Mouse (Mus musculus) liver, embryonic 15.5 days (tissue): ENCODE measurements around the gene Serpina1f. TPM values are rescaled to one million over a fixed set of nuclear protein-coding genes. Genes with fewer than 3 reads are reported as not detected.
"Not testable (repeated sequence)": the region's sequence is repeated elsewhere in the genome, so short reads cannot be mapped to it uniquely, and the experiment has no call there.

Experiments used
- ATAC-seq: fragments of 200-750 bp; cut with Nextera tagmentation; 2 replicates; pipeline ENCODE4 v1.8.0; 2017; ENCODE audit warnings: moderate number of reproducible peaks, mild to moderate bottlenecking, moderate library complexity; ENCODE audit not compliant: insufficient read depth
- H3K27ac ChIP-seq: fragments of 300-500 bp; sonication (generic); replicated peaks from 2 replicates; pipeline ENCODE4 v1.5.1; 2015; ENCODE audit warnings: mild to moderate bottlenecking, inconsistent platforms
- H3K27me3 ChIP-seq: fragments of 300-500 bp; sonication (generic); 2 replicates; pipeline ENCODE4 v1.6.1; 2015; ENCODE audit warnings: mild to moderate bottlenecking, inconsistent platforms
- H3K36me3 ChIP-seq: fragments of 300-500 bp; sonication (generic); replicated peaks from 2 replicates; pipeline ENCODE4 v1.6.1; 2015; ENCODE audit warnings: moderate library complexity, mild to moderate bottlenecking, inconsistent platforms
- H3K4me1 ChIP-seq: fragments of 300-500 bp; sonication (generic); replicated peaks from 2 replicates; pipeline ENCODE4 v1.6.1; 2015; ENCODE audit warnings: inconsistent platforms
- H3K4me2 ChIP-seq: fragments of 300-500 bp; sonication (generic); 2 replicates; pipeline ENCODE4 v1.6.1; 2015; ENCODE audit warnings: moderate library complexity, mild to moderate bottlenecking, inconsistent platforms
- H3K4me3 ChIP-seq: fragments of 300-500 bp; sonication (generic); replicated peaks from 2 replicates; pipeline ENCODE4 v1.5.1; 2015; ENCODE audit warnings: mild to moderate bottlenecking, inconsistent platforms
- H3K9ac ChIP-seq: fragments of 300-500 bp; sonication (generic); 2 replicates; pipeline ENCODE4 v1.6.1; 2015; ENCODE audit warnings: moderate library complexity, mild to moderate bottlenecking, inconsistent platforms
- H3K9me3 ChIP-seq: fragments of 300-500 bp; sonication (generic); replicated peaks from 2 replicates; pipeline ENCODE4 v1.6.1; 2016; ENCODE audit warnings: inconsistent platforms
- WGBS: fragments of 180-500 bp; shearing (Covaris S2); methylation state at CpG from one replicate; pipeline ENCODE4 v1.1.7; 2015; ENCODE audit warnings: mixed read lengths; ENCODE audit not compliant: insufficient replicate concordance; 5-methylcytosine and 5-hydroxymethylcytosine counted together
- polyA plus RNA-seq: library from polyadenylated mRNA; unstranded; fragments of >200 nt; fragmentation: Nextera tagmentation; extraction: Ambion mirVana; gene quantifications from 2 replicates; pipeline ENCODE4 v1.2.1, GENCODE M21; 2015

Gene Serpina1f
- polyA plus RNA-seq, 1 experiment from 2014 or later = 0.05 TPM

DNA sequence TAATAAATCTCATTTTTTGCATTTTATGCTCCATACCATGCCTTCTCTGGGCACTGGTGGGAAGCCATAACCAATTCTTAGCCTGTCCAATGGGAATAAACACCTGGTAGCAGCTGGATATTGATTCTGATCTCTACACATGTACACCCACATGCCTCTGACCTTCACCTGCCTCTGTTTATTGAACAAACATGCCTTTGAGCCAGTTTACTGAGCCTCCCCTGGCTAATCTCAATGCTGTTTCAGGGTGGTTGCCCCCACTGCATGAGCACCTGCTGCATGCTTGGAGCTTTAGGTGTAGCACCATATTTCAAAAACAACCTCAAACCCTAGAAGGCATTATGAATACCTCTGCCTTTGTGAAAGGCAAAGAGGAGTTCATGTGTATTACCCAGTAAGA, 33.3 kb downstream of the Serpina1f start:
- H3K4me1 ChIP-seq, H3K9ac ChIP-seq, H3K4me2 ChIP-seq, H3K4me3 ChIP-seq, H3K9me3 ChIP-seq, H3K27me3 ChIP-seq, H3K27ac ChIP-seq, H3K36me3 ChIP-seq: not testable (repeated sequence)
- ATAC-seq = peak; percentile 49; the same call in 1 of the 2 replicates

GRCm38 (mm10) chr12:103660076-103660475, 35.3 kb downstream of the Serpina1f start:
- Histone ChIP-seq H3K9me3 (no peaks in the 10 kb centered on the region), H3K9ac (no peak overlapping the region), H3K36me3 (no peaks in the 10 kb centered on the region), H3K4me2 (no peak overlapping the region), H3K27ac (no peak overlapping the region), H3K27me3 (no peaks in the 10 kb centered on the region), H3K4me1 (peaks cover 5% of the 10 kb centered on the region), H3K4me3 (no peak overlapping the region)
- whole genome bisulfite sequencing = 61% methylated on average over 5 of the region's 5 CpGs
- ATAC-seq = no peak

DNA sequence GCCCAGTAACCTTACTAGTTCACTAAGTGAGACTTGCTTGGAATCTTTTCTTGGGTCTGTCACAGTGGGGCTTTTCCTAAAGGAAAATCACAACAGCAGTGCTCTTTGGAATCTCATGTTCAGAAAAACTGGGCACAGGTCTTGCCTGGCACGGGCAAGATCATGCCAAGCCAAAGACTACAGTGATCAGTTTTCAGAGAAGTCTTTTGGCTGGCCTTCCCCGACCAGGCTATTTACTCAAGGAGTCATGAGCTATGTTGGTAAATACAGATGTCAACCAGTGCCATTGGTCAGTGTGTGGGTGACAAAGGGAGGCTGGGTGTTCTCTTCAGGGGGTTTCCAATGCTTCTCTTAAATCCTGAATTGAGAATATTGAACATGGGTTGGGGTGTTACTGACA, 36.2 kb downstream of the Serpina1f start:
- Histone ChIP-seq H3K9ac (no peak overlapping the region), H3K9me3 (no peaks in the 10 kb centered on the region), H3K27me3 (no peaks in the 10 kb centered on the region), H3K27ac (no peak overlapping the region), H3K4me3 (no peak overlapping the region), H3K4me2 (no peak overlapping the region), H3K36me3 (no peaks in the 10 kb centered on the region), H3K4me1 (peaks cover 5% of the 10 kb centered on the region)
- no peak for ATAC-seq
- WGBS = 47% methylated on average over 2 of the region's 2 CpGs

DNA sequence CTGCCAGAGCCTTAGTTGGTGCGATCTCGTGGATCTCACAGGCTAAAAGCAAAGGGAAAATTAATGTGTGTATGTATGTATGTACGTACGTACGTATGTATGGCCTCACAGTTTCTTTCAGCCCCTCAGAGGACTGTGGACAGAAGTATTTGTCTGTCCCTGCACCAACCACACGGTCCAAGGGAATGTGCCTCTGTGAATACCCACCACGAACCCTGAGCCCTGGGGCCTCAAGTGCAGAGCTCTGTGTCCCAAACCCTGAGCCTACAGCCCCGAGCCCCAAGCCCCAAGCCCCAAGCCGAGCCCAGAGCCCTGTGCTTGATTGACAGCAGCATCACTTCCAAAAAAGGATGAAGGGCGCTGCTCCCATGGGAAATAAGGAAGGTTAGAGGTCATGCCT, 37.3 kb downstream of the Serpina1f start:
- Histone ChIP-seq H3K27me3 (no peaks in the 10 kb centered on the region), H3K4me3 (no peak overlapping the region), H3K4me1 (peaks cover 5% of the 10 kb centered on the region), H3K4me2 (no peak overlapping the region), H3K9me3 (no peaks in the 10 kb centered on the region), H3K27ac (peak overlapping the region; percentile 38; the same call in 1 of the 2 replicates), H3K9ac (no peak overlapping the region), H3K36me3 (0 out of 2 replicates have a peak, but pooled peaks cover 3% of the 10 kb centered on the region)
- 50% methylated on average over 10 of the region's 10 CpGs for WGBS
- no peak for ATAC-seq

DNA sequence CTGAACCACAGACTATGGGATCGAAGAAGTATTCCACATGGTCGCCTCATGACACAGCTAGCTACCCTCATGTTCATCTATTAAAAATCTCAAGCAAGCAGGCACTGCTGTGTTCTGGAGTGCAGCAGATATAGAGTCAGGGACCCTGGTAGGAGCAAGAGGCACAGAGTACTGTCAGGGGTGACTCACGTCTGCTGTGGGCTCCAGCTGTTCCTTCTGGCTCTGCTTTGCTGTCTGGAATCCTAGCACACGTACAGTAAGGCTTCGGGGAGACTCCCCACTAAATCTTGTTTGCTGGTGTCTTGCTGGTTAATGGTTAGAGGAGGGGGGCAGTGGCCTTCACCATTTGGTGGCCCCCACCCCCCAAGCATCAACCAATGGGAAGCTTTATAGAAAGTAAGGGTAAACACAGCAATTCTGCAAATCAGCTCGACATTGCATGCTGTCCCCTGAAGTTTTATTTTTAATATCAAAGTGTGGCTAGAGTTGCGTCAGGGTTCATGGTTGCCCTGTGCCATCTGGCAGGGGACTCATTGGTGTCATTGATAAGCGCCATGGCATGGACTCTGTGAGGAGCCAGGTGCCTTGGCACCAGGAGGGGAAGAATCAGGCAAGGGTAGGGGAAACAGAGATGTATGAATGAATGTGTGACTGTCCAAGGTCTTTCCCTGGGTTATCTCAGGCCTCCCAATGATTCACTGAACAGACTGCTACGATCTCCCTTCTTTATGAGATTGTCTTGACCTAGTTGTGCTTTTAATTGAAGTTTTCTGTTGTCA, 38.3 kb downstream of the Serpina1f start, which contains the start of gene Serpina6:
Gene Serpina6 (minus strand): TSS at position 365 of the 779 bp plus-strand sequence.
- 52% methylated on average over 9 of the region's 9 CpGs for WGBS
- peak within 1 kb of the TSS; percentile 48 for H3K4me2 ChIP-seq
- peaks cover 5% of the 10 kb centered on the region for H3K4me1 ChIP-seq
- H3K9ac ChIP-seq = peak within 1 kb of the TSS; percentile 1; the same call in 1 of the 2 replicates
- peak; percentile 46; the same call in 1 of the 2 replicates for ATAC-seq
- H3K36me3 ChIP-seq = 0 out of 2 replicates have a peak, but pooled peaks cover 3% of the 10 kb centered on the region
- no peaks in the 10 kb centered on the region for H3K27me3 ChIP-seq
- H3K9me3 ChIP-seq = no peaks in the 10 kb centered on the region
- peak within 1 kb of the TSS; percentile 67 for H3K27ac ChIP-seq
- H3K4me3 ChIP-seq = peak within 1 kb of the TSS; percentile 38

GRCm38 (mm10) chr12:103655123-103656044, 39.9 kb downstream of the Serpina1f start:
- Histone ChIP-seq H3K9me3 (no peaks in the 10 kb centered on the region), H3K36me3 (peaks cover 7% of the 10 kb centered on the region; the same call in 1 of the 2 replicates), H3K4me2 (peak overlapping the region; percentile 48), H3K4me3 (peak overlapping the region; percentile 38), H3K4me1 (peaks cover 5% of the 10 kb centered on the region), H3K9ac (no peak overlapping the region), H3K27ac (peak overlapping the region; percentile 67), H3K27me3 (no peaks in the 10 kb centered on the region)
- ATAC-seq = peak; percentile 60
- 55% methylated on average over 7 of the region's 7 CpGs for WGBS

DNA sequence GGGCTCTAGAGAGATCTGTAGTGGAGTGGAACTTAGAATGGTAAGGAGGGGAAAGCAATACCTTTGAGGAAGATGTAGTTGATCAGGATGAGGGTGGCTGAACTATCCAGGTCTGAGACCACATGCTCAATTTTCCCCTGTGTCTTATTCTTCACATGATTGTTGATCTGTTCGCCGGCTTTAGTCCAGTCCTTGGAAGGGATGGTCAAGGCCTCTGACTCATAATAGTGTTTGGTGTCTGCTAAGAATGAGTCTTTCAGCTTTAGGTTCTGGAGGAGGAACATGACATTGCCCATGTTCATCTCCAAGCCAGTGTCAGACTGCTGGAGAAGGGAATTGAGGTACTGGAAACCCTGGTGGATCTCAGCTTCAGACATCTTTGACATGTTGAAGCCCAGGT, 41.5 kb downstream of the Serpina1f start:
- ATAC-seq = no peak
- Histone ChIP-seq H3K27me3 (no peaks in the 10 kb centered on the region), H3K27ac (no peak overlapping the region), H3K4me3 (no peak overlapping the region), H3K9me3 (no peaks in the 10 kb centered on the region), H3K9ac (no peak overlapping the region), H3K4me1 (peaks cover 5% of the 10 kb centered on the region), H3K4me2 (peak overlapping the region; percentile 48), H3K36me3 (peaks cover 10% of the 10 kb centered on the region; the same call in 1 of the 2 replicates)
- WGBS = 69% methylated on average over 2 of the region's 2 CpGs

GRCm38 (mm10) chr12:103646314-103646713, 49.0 kb downstream of the Serpina1f start:
- H3K4me1 ChIP-seq = no peaks in the 10 kb centered on the region
- no peak for ATAC-seq
- WGBS = 44% methylated on average over 2 of the region's 2 CpGs
- no peak overlapping the region for H3K4me3 ChIP-seq
- H3K36me3 ChIP-seq = peaks cover 10% of the 10 kb centered on the region; the same call in 1 of the 2 replicates
- H3K27me3 ChIP-seq = no peaks in the 10 kb centered on the region
- no peaks in the 10 kb centered on the region for H3K9me3 ChIP-seq
- no peak overlapping the region for H3K4me2 ChIP-seq
- no peak overlapping the region for H3K27ac ChIP-seq
- no peak overlapping the region for H3K9ac ChIP-seq

DNA sequence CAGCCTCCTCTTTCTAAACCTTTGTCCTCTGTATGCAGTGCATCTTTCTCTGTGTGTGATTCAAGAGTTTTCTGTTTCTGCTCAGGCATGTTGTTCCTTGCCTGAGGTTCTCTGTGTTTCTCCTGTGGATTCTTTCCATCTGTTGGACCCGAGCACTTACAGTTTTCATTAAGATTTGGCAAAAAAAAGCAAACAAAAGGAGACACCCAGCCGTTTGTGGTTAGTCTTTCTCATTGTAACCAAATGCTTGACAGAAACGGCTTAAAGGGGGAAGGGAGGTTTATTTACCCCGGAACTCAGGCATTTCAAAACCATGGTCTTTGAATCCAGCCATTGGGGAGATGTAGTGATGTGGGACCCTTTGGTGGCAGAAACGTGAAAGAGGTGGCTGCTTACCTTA, 50.7 kb downstream of the Serpina1f start:
- Histone ChIP-seq H3K4me3 (no peak overlapping the region), H3K9ac (no peak overlapping the region), H3K27me3 (no peaks in the 10 kb centered on the region), H3K27ac (no peak overlapping the region), H3K4me1 (no peaks in the 10 kb centered on the region), H3K9me3 (no peaks in the 10 kb centered on the region), H3K36me3 (0 out of 2 replicates have a peak, but pooled peaks cover 6% of the 10 kb centered on the region), H3K4me2 (no peak overlapping the region)
- ATAC-seq = no peak
- 16% methylated on average over 5 of the region's 5 CpGs for WGBS

- Histone ChIP-seq H3K9ac (no peak overlapping the region), H3K36me3 (0 out of 2 replicates have a peak, but pooled peaks cover 3% of the 10 kb centered on the region), H3K4me3 (no peak overlapping the region), H3K9me3 (no peaks in the 10 kb centered on the region), H3K27me3 (no peaks in the 10 kb centered on the region), H3K27ac (no peak overlapping the region), H3K4me1 (no peaks in the 10 kb centered on the region), H3K4me2 (no peak overlapping the region)
- 58% methylated on average over 3 of the region's 3 CpGs for WGBS
- ATAC-seq = no peak
Observed at GRCm38 (mm10) chr12:103643818-103644217, 51.5 kb downstream of the Serpina1f start.

DNA sequence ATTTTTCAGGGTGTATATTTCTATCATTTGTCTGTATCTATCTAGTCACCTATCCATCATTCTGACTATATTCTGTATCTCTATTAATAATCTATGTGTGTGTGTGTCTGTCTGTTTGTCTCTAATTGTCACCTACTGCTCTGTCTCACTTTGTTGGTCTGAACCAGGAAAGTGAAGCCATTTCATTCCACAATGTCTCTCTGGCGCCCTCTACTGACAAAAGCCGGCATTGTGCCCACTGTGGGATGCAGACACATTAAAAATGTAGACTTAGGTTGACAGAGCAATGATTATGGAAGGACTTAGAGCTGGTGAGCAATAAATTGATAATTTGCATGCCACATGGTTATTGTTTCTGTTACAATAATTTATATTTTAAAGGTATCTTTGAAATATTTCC, 52.0 kb downstream of the Serpina1f start:
- ATAC-seq = no peak
- 0% methylated on average over 2 of the region's 2 CpGs for WGBS
- no peaks in the 10 kb centered on the region for H3K4me1 ChIP-seq
- H3K4me3 ChIP-seq = no peak overlapping the region
- no peak overlapping the region for H3K4me2 ChIP-seq
- 0 out of 2 replicates have a peak, but pooled peaks cover 3% of the 10 kb centered on the region for H3K36me3 ChIP-seq
- H3K27ac ChIP-seq = no peak overlapping the region
- H3K9me3 ChIP-seq = no peaks in the 10 kb centered on the region
- H3K9ac ChIP-seq = no peak overlapping the region
- no peaks in the 10 kb centered on the region for H3K27me3 ChIP-seq
